Mouse (Mus musculus) liver, adult 2 months (tissue): ENCODE results near the gene Sp1.

Source experiments
- CTCF ChIP-seq: fragments of 200-500 bp; IDR thresholded peaks from 2 replicates; pipeline ENCODE4 v1.5.1; 2011; ENCODE audit warnings: low read depth, low read length, control low read depth
- POLR2A ChIP-seq: fragments of 200-500 bp; IDR thresholded peaks from 2 replicates; pipeline ENCODE4 v1.6.1; 2011; ENCODE audit warnings: low read length, control low read depth; ENCODE audit not compliant: insufficient read depth; ENCODE audit errors: extremely low read depth

GRCm38 (mm10) chr15:102420986-102421385, 15.0 kb downstream of the Sp1 start:
- TF ChIP-seq CTCF (no peak), POLR2A (no peak)
